Mouse (Mus musculus) neural tube, embryonic 10.5 days (tissue): ENCODE measurements around the gene Apol6.

Experiments used
- DNase-seq: peaks from one replicate; pipeline ENCODE4 v3.0.0-alpha.2; 2017; ENCODE audit warnings: low spot score; ENCODE audit errors: extremely low spot score

Gene Apol6

DNA sequence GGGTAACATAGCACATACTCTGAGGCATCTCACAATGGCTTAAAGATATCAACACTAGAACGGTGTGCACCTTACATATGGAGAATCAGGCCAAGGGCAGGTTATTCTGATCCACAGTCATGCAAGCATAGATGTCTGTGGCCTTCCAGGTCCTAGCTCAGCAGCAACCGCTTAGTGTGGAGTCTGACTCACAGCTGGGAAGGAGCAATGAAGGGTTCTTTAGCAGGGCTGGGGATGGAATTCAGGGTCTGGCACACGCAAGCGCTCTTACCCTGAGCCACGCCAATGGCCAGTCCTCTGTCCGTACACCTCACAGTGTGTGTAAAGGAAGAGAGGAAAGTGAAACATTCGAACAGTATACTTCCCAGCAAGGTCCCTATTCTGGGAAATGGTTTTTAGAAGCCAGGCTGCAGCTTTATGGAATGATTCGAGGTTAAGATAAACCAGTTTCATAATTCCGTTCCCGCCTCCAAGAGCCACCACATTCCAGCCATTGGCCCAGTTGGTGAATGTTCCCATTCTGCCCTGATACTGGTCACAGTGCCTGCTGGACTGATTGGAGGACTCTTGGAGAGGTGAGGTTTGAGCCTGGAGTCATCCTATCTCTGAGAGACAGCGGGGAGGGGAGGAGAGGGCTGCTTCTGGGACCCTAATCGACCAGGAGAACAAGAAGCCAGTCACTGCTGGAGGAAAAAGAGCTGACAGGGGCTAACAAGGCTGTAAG is at the start of gene Apol6:
Gene Apol6 (plus strand): TSS at position 133 of the 724 bp plus-strand sequence.
- no peak for DNase-seq

DNA sequence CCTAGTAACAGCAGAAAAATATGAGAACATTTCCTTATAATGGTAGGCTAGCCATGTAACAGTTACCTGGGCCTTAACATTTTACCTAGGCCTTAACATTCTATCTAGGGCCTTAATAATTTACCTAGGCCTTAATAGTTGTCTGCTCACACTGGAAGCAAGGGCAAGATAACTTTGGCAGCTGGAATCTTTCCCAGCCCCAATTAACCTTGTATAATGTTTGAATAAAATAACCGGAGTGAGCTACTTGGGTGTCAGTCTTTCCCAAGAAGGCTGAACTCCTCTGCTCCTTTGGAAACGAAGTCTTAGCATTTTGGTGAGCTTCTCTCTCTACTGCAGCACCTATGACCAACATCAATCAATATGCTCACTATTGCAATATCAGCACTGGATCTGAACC is 46.5 kb upstream of the Apol6 start:
- DNase-seq = no peak

- DNase-seq = no peak
These were observed 45.5 kb upstream of the Apol6 start for GRCm38 (mm10) chr15:76998878-76999588.

DNA sequence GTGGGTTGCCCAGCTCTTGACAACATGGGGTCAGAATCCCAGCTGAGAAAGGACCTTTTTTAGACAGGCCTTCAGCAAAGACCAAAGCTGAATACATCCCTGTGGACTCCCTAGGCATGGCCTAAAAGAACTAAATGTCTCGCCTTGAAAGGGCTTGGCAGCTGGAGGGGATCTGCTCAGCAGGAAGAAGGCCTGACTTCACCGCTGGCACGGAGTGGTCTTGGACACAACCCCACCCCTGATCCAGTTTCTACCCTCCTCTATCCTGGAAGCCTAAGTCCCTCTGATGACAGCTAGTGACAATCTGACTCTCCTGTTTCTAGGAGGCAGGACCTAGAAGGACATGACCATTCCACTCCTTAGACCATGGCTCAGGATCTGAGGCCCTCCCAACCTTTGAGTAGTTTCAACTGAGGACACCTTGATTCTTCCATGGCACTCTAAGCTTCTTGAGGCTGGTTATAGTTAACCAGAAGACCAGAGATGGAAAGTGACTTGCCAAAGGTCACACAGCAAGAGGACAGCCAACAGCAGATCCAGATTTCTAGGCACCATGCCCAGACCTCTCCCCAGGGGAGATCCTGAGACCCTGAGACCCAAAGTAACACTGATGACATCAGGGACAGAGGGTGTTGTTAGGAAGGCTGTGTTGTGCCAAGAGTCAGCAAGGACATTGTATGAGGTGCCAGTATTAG is 41.2 kb upstream of the Apol6 start:
- no peak for DNase-seq

GRCm38 (mm10) chr15:77003868-77004215 is 40.7 kb upstream of the Apol6 start:
- peak; percentile 40 for DNase-seq

- no peak for DNase-seq
These were observed 35.7 kb upstream of the Apol6 start for GRCm38 (mm10) chr15:77008851-77009250.

DNA sequence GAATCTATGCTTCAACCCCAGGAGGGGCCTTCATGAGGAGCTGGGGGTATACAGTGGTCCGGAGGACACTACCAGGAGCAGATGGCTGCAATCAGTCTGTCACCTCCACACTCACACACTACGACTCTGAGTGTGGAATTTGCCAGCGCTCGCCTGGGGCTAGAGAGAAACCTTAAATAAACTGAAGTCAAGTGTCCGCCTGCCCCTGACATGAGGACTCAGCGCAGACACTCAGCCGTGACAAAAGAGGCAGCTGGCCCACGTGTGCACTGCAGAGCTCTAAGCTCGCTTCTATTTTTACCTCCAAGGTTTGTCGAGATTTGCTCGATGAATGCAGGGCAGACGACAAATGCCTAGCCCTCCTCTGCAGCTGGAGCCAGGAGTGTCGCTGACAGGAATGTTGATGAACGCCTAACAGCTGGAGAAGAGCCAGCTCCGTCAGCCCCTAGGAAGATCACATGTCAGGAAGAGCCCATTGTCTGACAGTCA is 30.7 kb upstream of the Apol6 start:
- peak; percentile 31 for DNase-seq

DNA sequence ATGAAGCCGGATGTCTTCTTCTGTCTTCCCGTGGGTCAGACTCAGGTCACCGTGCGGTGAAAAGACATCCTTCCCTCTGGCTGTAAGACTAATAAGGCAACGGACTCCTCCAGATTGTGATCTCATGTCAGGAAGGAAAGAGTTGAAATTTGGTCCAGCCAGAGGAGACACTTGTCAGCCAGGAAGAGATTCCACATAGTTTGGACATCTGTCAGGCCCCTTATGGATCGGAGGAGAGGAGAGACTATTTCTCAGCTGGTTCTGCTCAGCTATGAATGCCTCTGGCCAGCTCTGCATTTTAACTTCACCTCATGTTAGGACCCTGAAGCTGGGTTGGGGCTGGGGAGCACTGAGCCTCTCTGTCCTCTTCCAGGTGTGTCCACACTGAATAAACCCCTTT is 30.1 kb upstream of the Apol6 start:
- DNase-seq = no peak

DNA sequence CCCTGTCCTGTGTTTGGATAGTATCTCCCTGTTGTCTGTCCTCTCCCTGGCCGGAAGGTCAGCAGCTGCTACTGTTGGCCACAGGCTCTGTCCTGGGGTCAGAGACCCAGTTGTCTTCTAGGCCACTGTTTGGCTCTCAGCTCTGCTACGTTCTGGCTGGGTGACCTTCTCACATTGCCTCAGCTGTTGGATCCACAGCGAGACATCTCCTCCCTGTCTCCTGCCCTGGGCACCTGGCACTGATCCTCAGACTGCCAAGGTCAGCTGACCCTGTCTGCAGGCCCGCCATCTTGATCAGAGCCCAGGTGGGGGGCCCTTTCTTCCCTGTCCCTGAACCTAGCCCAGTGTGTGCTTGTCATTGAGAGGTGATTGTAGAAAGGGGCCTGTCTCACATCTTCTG is 29.5 kb upstream of the Apol6 start:
- peak; percentile 20 for DNase-seq

DNA sequence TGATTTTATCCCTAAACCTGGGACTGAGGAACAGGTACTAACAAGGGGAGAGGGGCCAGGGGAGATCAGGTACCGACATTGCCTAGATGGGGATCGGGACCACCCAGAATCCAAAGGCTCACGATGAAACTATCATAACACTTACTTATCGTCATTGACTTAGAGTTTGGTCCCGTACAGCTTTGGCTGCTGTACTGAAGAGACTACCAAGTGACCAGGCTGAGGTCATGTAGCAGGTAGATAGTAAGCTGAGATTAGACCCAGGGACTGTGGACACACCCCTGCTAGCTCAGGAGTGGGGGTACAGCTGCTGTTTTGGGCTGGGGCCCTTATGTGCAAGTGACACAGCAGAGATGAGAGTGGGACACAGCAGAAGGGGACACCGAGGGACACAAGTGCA is 28.0 kb upstream of the Apol6 start:
- DNase-seq = no peak

- DNase-seq = no peak
These were observed 26.6 kb upstream of the Apol6 start for GRCm38 (mm10) chr15:77017897-77018296.

- no peak for DNase-seq
These were observed 25.7 kb upstream of the Apol6 start for GRCm38 (mm10) chr15:77018740-77019340.

DNA sequence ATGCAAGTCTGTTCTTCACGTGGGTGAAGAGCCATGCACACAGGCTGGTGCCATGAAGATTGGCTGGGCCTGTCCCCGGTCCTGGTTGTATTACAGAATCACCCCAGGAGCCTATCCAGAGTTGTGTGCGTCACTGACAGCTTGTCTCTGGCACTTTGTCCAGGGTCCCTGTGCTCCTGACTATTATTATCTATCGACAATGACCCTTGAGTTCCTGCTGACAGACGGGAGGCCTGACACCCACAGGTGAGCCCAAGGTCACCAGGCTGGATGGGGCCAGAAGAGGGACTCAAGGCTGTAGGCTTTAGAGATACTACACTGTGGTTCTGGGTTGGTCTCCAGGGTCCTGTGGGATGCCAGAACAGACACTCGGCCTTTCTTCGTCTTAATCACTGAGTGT is 25.0 kb upstream of the Apol6 start:
- no peak for DNase-seq

DNA sequence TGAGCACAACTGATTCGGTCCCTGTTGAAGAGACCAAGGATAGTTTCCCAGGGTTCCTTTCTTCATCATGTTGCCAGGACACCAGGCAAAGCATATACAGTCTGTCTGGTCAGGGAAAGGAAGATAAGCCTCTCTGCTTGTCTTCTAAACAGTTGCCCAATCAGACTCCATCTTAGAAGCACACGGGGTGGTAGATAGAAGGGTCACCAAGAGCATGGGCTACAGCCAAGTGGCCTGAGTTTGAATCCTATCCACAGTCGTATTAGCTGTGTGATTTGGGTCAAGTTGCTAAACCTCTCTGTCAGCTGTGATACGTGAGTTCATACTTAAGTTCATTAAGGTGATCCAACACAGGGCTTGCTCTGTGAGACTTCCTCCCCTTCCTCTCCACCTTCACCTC is 24.4 kb upstream of the Apol6 start:
- DNase-seq = no peak

DNA sequence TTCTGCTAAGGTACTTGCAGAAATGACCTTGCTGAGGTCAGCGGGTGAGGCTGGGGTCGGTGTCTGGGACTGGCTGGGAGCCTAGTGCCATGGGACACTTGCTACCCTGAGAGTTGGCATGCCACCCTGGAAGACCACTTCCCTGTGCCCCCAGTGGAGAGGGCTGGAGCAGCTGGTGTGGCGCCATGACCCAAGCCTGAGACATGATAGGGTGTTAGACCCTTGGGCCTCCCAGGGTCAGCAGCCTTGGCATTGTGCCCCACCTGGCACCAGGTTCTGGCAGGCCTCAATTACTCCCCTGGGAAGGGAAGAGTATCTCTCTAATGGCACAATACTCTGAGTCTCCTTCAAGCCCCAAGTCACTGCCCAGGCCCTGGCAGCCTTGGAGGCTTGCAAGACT is 23.5 kb upstream of the Apol6 start:
- DNase-seq = no peak

- DNase-seq = no peak
These were observed 22.7 kb upstream of the Apol6 start for GRCm38 (mm10) chr15:77021851-77022250.

DNA sequence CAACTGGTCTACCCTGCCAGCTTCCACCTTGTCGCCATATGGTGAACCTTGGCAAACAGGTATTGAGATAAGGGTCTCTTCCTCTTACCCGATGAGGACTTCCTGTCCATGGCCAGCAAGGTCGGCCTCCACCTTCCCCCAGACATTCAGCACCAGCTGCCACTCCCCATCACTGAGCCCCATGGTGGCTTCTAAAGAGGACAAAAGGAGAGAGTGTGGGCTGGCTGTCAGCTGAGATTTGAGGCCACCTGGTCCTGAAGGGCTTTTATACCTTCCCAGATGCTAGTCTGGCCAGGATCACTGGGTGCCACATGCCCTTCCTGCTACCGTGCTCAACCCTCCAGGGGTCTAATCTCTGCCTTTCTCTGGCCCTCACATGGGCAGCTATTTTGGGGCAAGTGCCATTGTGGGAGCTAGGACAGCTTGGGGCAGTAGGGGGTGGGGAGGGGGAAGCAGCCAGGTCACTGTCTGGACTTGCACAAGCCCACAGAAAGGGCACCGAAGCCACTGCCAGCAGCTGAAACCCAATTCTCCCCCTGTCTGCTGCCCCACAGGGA is 22.1 kb upstream of the Apol6 start:
- DNase-seq = no peak

- DNase-seq = no peak
These were observed 18.5 kb upstream of the Apol6 start for GRCm38 (mm10) chr15:77025884-77026583.

DNA sequence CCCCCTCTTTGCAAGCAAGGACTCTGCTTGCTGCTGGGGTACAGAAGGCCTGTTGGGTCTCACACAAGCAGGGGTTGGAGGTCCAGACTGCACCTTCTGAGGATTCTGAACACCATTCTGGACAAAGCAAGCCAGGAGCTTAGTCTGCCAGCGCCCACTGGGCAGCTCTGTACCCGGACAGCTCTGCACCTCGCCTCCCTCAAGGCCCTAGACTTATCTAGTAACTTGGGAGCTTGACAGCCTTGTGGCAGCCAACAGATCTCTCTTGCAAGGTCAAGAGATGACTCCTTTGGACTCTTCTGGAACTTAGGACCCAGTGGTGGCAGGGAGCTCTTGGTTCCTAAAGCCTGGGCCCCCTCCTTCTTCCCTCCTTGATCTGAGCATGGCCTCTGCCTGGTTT is 17.4 kb upstream of the Apol6 start:
- DNase-seq = no peak

DNA sequence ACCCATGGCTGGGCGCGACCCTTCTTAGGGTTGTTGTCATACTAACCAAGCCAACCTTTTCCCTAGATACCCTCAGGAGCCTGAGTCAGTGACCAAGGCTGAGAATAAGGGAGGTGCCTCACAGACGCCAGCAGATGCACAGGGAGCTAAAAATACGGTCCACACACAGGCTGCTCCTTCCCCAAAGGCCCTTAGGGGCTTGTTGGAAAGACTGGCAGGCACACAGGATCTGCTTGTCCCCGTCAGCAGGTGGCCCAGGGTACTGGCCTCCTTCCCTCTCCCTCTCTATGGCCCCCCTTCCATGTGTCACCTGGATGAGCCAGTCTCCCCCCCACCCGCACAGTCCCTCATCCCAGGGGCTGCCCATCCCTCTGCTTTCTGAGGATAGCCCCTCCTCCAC is 16.9 kb upstream of the Apol6 start:
- DNase-seq = no peak
